Mouse (Mus musculus) G1E (cell line): ENCODE measurements around the gene Wrb.

Experiments used
- CTCF ChIP-seq: IDR thresholded peaks from 2 replicates; pipeline ENCODE4 v1.5.1; 2012; ENCODE audit warnings: low read depth, low read length, inconsistent platforms, mixed read lengths
- POLR2AphosphoS5 ChIP-seq: IDR thresholded peaks from 2 replicates; pipeline ENCODE4 v1.6.1; 2012; ENCODE audit warnings: low read depth, low read length, inconsistent platforms; ENCODE audit not compliant: insufficient replicate concordance
- TAL1 ChIP-seq: conservative IDR thresholded peaks from 2 replicates; pipeline ENCODE4 v1.6.1; 2012; ENCODE audit warnings: low read depth, low read length, inconsistent platforms, mixed read lengths

DNA sequence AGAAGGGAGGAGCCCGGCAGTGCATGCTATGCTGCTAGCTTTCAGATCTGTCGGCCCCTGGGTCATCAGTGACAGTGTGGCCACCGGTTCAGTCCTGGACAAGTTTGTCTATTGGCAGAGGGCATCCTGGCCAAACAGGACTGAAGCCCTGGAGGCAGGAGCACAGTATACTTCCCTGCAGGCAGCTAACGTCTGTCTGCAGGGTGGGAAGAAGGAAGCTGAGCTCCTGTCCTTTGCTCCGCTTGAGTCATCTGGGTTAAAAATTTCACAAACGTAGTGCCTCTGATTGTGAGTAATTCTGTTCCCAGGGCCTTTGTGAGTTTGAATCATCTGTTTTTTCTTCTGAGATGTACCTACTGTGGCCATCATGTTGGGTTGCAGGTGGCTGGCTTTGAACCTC lies 3.6 kb downstream of the Wrb start:
- TF ChIP-seq CTCF (no peak), TAL1 (no peak), POLR2AphosphoS5 (no peak)
